Mouse (Mus musculus): ENCODE measurements at regions not wholly inside any gene's neighbourhood (a gene's known extent, or its start where the extent isn't known, plus 50 kb on each side); places are given as distances from the start of the nearest gene placed in this dataset.

DNA sequence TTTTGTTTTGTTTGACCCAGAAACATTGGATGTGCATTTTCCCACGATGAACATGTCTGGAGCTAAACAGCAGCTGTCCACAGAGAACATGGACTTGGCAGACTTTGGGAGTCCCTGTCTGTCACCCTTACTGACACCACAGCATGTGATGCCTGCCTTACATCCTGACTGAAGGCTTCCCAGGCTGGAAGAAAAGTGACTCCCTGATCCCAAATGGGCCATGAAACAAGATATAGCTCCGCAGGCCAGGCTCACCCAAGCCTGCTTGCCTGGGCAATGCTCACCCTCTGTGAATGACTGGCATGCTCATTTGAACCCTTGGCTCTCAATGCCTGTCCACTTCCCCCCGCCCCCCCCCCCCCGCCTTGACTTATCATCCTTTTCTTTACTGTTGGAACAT is 57.1 kb upstream of the Sfrp2 start:
- no peak overlapping the region for H3K27ac ChIP-seq (ENCODE audit: insufficient read depth, low read length)
- TF ChIP-seq CTCF (IDR thresholded peaks at IDR 0.05; ENCODE audit: borderline replicate concordance, insufficient read depth, low read length), result no peak
- no peak for TF ChIP-seq POLR2A (IDR thresholded peaks at IDR 0.05; ENCODE audit: low read depth, low read length)
- H3K4me3 ChIP-seq (ENCODE audit: insufficient read depth, low read length), result no peak overlapping the region
- no peaks in the 10 kb centered on the region; the same call in 1 of the 2 replicates for H3K4me1 ChIP-seq (ENCODE audit: control insufficient read depth, insufficient read depth, low read length)

DNA sequence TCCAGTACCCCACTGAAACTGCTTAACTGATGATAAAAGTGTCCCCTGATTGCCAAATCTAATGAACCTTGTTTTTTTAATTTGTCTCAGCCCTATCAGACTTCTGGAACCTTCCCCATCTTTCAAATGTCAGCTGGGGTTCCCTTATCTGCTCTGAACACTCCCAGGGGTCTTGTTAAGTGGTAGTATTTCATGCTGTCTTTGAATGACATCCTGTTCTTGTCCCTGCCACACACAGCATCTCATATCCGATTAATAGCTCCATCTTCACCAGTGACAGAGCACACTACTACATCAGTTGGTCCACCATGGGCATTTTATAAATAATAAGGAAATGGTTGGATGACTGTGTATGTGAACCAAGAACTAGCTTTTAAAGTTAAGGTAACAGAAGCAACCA is 56.6 kb upstream of the Sfrp2 start:
- Histone ChIP-seq H3K4me3 (ENCODE audit: insufficient read depth, low read length) (no peak overlapping the region), H3K27ac (ENCODE audit: insufficient read depth, low read length) (no peak overlapping the region), H3K4me1 (ENCODE audit: control insufficient read depth, insufficient read depth, low read length) (no peaks in the 10 kb centered on the region; the same call in 1 of the 2 replicates)
- no peak for TF ChIP-seq POLR2A (IDR thresholded peaks at IDR 0.05; ENCODE audit: low read depth, low read length)
- TF ChIP-seq CTCF (IDR thresholded peaks at IDR 0.05; ENCODE audit: borderline replicate concordance, insufficient read depth, low read length), result no peak

DNA sequence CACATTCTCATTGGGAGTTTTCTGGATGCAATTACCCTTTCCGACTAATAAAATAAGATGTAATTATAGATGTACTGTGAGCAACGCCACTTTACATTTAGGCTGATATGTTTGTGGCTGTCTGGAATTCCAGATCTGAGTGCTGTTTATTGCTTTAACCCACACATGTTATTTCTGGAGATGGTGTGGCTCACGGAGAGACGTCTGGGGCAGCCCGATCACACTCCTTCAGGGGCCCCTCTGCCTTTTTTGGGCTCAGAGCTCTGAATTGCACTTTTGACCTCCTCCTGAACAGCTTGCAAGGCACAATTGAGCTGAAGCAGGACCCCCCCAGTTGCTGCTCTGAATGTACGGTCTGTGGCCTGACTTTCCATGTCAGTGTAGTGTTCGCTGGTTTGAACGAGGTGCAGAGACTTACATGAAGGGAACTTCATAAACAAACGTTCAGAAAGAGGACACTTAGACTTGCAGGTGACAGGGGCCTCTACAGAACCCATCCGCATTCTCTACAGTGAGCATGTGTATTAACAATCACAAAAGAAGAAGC is 55.1 kb upstream of the Sfrp2 start:
- TF ChIP-seq CTCF (IDR thresholded peaks at IDR 0.05; ENCODE audit: borderline replicate concordance, insufficient read depth, low read length) (no peak), POLR2A (IDR thresholded peaks at IDR 0.05; ENCODE audit: low read depth, low read length) (no peak)
- no peak overlapping the region for H3K4me3 ChIP-seq (ENCODE audit: insufficient read depth, low read length)
- H3K27ac ChIP-seq (ENCODE audit: insufficient read depth, low read length), result no peak overlapping the region
- no peaks in the 10 kb centered on the region; the same call in 1 of the 2 replicates for H3K4me1 ChIP-seq (ENCODE audit: control insufficient read depth, insufficient read depth, low read length)

DNA sequence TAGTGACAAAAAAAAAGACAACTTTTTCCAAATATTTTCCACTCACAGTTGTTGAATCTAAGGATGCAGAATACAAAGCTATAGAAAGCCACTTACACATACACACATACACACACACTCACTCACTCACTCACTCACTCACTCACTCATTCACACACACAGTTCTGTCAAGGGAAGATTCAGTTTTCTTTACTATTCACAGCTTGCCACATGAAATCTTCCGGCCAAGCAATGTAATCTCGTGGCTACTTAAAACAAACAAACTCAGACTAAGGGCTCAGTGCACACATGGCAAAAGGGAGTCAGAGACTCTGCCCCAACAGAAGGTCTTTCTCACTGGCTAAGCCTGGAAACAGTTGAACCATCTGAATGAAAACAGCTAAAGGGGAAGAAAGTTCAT is 53.8 kb upstream of the Sfrp2 start:
- Histone ChIP-seq H3K4me3 (ENCODE audit: insufficient read depth, low read length) (no peak overlapping the region), H3K4me1 (ENCODE audit: control insufficient read depth, insufficient read depth, low read length) (no peaks in the 10 kb centered on the region; the same call in 1 of the 2 replicates), H3K27ac (ENCODE audit: insufficient read depth, low read length) (no peak overlapping the region)
- TF ChIP-seq CTCF (IDR thresholded peaks at IDR 0.05; ENCODE audit: borderline replicate concordance, insufficient read depth, low read length) (no peak), POLR2A (IDR thresholded peaks at IDR 0.05; ENCODE audit: low read depth, low read length) (no peak)

DNA sequence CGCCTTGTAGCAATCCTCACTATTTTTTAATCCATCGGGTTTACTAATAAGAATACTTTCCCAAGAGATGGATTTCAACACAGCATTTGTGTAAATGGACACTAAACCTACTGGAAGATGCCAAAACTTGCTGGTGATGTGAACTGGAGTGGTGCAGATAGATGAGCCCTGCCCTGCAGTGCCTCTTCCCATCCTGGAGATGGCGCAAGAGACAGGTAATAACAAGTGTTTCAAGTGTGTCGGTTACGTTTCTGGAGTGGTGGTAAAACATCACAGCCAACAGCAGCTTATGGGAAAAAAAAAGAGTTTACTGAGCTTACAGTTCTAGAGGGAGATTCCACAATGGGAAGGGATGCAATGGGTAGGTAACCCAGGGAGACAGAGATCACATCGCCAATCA is 51.5 kb upstream of the Sfrp2 start:
- Histone ChIP-seq H3K27ac (ENCODE audit: insufficient read depth, low read length) (no peak overlapping the region), H3K4me3 (ENCODE audit: insufficient read depth, low read length) (no peak overlapping the region), H3K4me1 (ENCODE audit: control insufficient read depth, insufficient read depth, low read length) (no peaks in the 10 kb centered on the region; the same call in 1 of the 2 replicates)
- TF ChIP-seq POLR2A (IDR thresholded peaks at IDR 0.05; ENCODE audit: low read depth, low read length) (no peak), CTCF (IDR thresholded peaks at IDR 0.05; ENCODE audit: borderline replicate concordance, insufficient read depth, low read length) (no peak)
